Mouse (Mus musculus): ENCODE results near the gene Upf2. TPM values are rescaled to one million over a fixed set of nuclear protein-coding genes. Genes with fewer than 3 reads are reported as not detected.
"Not testable (repeated sequence)": the region's sequence is repeated elsewhere in the genome, so short reads cannot be mapped to it uniquely, and the experiment has no call there.

Gene Upf2
- polyA plus RNA-seq, 1 experiment, result 5.6 TPM

- Histone ChIP-seq H3K27me3 (ENCODE audit: control insufficient read depth, insufficient read depth, low read length) (no peaks in the 10 kb centered on the region), H3K36me3 (ENCODE audit: control insufficient read depth, insufficient read depth, low read length) (no peaks in the 10 kb centered on the region), H3K27ac (ENCODE audit: control insufficient read depth, insufficient read depth, low read length) (no peak overlapping the region), H3K4me1 (replicated peaks; ENCODE audit: control insufficient read depth, insufficient read depth, low read length) (peaks cover 7% of the 10 kb centered on the region), H3K4me3 (ENCODE audit: control insufficient read depth, insufficient read depth, low read length) (no peak overlapping the region)
- DNase-seq, result no peak
- WGBS, result 68% methylated on average over 4 of the region's 4 CpGs
- no peak for TF ChIP-seq CTCF (IDR thresholded peaks at IDR 0.05; ENCODE audit: borderline replicate concordance, control insufficient read depth, extremely low read depth, insufficient read depth, low read length, poor library complexity)
Measured at GRCm38 (mm10) chr2:5943071-5943470, 8.2 kb upstream of the Upf2 start.

GRCm38 (mm10) chr2:5945629-5946028 is 5.6 kb upstream of the Upf2 start:
- H3K36me3 ChIP-seq (ENCODE audit: control insufficient read depth, insufficient read depth, low read length), result no peaks in the 10 kb centered on the region
- no peak for TF ChIP-seq POLR2A (IDR thresholded peaks at IDR 0.05; ENCODE audit: control insufficient read depth, extremely low read depth, insufficient read depth, low read length, poor library complexity)
- TF ChIP-seq CTCF (IDR thresholded peaks at IDR 0.05; ENCODE audit: borderline replicate concordance, control insufficient read depth, extremely low read depth, insufficient read depth, low read length, poor library complexity), result no peak
- WGBS, result 96% methylated on average over 1 of the region's 1 CpGs

DNA sequence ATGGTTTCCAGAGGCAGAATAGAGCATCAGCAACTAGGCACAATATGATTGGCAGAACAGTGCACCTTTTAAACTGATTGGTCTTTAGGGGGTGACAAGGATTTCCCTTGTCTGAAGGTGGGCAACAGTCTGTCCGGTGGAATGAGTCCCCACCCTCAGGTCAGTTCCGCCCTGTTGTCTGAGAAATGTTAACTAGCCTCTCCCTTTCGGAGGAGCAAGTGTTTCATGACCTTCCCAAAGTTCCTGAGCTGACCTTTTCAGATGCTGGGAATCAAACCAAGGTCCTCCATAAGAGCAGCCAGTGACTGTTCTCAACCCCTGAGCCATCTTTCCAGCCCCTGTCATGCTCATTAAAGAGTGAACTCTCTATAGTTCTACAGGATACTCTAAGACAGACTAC is 4.4 kb upstream of the Upf2 start:
- WGBS, result 94% methylated on average over 3 of the region's 3 CpGs
- Histone ChIP-seq H3K4me3 (ENCODE audit: control insufficient read depth, insufficient read depth, low read length) (no peak overlapping the region), H3K4me1 (replicated peaks; ENCODE audit: control insufficient read depth, insufficient read depth, low read length) (peaks cover 9% of the 10 kb centered on the region), H3K36me3 (ENCODE audit: control insufficient read depth, insufficient read depth, low read length) (no peaks in the 10 kb centered on the region), H3K27me3 (ENCODE audit: control insufficient read depth, insufficient read depth, low read length) (no peaks in the 10 kb centered on the region), H3K27ac (ENCODE audit: control insufficient read depth, insufficient read depth, low read length) (no peak overlapping the region)
- DNase-seq, result no peak
- TF ChIP-seq POLR2A (IDR thresholded peaks at IDR 0.05; ENCODE audit: control insufficient read depth, extremely low read depth, insufficient read depth, low read length, poor library complexity), result no peak
- TF ChIP-seq CTCF (IDR thresholded peaks at IDR 0.05; ENCODE audit: borderline replicate concordance, control insufficient read depth, extremely low read depth, insufficient read depth, low read length, poor library complexity), result no peak

More at GRCm38 (mm10) chr2:5945629-5946028, 5.6 kb upstream of the Upf2 start:
- DNase-seq, result no peak
- Histone ChIP-seq H3K4me3 (ENCODE audit: control insufficient read depth, insufficient read depth, low read length) (no peak overlapping the region), H3K4me1 (replicated peaks; ENCODE audit: control insufficient read depth, insufficient read depth, low read length) (peaks cover 9% of the 10 kb centered on the region), H3K27ac (ENCODE audit: control insufficient read depth, insufficient read depth, low read length) (no peak overlapping the region), H3K27me3 (ENCODE audit: control insufficient read depth, insufficient read depth, low read length) (no peaks in the 10 kb centered on the region)

DNA sequence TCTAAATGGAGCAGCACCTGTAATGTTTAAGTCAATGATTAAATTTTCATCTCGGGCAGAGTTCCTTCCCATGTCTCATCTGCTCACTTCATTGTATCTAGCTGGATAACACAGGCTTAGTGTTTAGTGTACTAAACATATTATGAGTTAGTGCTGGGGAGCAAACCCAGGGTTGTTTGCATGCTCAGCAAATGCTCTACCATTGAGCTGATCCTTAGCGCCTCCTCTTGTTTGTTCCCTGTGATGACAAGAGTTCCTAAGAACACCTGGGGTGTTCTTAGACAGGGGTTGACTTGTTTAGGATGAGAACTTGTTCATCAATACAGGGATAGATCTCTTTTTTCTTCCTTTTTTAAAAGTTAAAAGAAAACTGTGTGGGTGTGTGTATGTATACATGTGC is 2.3 kb upstream of the Upf2 start:
- no peak for DNase-seq
- H3K36me3 ChIP-seq (ENCODE audit: control insufficient read depth, insufficient read depth, low read length), result no peaks in the 10 kb centered on the region
- 0 out of 2 replicates have a peak, but pooled peaks cover 4% of the 10 kb centered on the region for H3K4me1 ChIP-seq (replicated peaks; ENCODE audit: control insufficient read depth, insufficient read depth, low read length)
- 99% methylated on average over 2 of the region's 2 CpGs for WGBS
- H3K4me3 ChIP-seq (ENCODE audit: control insufficient read depth, insufficient read depth, low read length), result no peak overlapping the region
- TF ChIP-seq POLR2A (IDR thresholded peaks at IDR 0.05; ENCODE audit: control insufficient read depth, extremely low read depth, insufficient read depth, low read length, poor library complexity) (no peak), CTCF (IDR thresholded peaks at IDR 0.05; ENCODE audit: borderline replicate concordance, control insufficient read depth, extremely low read depth, insufficient read depth, low read length, poor library complexity) (no peak)
- no peaks in the 10 kb centered on the region for H3K27me3 ChIP-seq (ENCODE audit: control insufficient read depth, insufficient read depth, low read length)
- H3K27ac ChIP-seq (ENCODE audit: control insufficient read depth, insufficient read depth, low read length), result no peak overlapping the region

GRCm38 (mm10) chr2:5949821-5950220 is 1.4 kb upstream of the Upf2 start:
- not testable (repeated sequence) for DNase-seq; H3K4me3 ChIP-seq (ENCODE audit: control insufficient read depth, insufficient read depth, low read length)
- 97% methylated on average over 9 of the region's 9 CpGs for WGBS

DNA sequence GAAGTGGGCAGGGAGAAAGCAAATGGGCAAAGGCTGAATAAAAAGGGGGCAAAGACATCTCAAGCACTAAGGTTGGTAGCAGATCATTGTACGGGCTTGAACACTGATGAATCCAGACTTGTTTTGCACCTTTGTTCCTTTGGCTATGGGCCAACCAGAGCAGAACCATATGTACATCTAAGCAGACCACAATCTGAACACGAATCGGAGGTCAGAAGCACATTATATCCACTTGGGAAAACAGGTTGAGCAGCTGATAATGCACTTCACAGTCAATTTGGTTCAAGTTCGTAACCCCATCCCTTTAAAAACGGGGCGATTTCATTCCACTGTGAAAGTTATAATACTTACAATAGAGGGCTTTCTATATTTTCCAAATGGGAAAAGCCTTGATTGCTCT is 964 bp upstream of the Upf2 start:
- Histone ChIP-seq H3K27me3 (ENCODE audit: control insufficient read depth, insufficient read depth, low read length) (no peaks in the 10 kb centered on the region), H3K36me3 (ENCODE audit: control insufficient read depth, insufficient read depth, low read length) (no peaks in the 10 kb centered on the region), H3K27ac (ENCODE audit: control insufficient read depth, insufficient read depth, low read length) (no peak overlapping the region), H3K4me1 (replicated peaks; ENCODE audit: control insufficient read depth, insufficient read depth, low read length) (0 out of 2 replicates have a peak, but pooled peaks cover 4% of the 10 kb centered on the region), H3K4me3 (ENCODE audit: control insufficient read depth, insufficient read depth, low read length) (no peak overlapping the region; the same call in 1 of the 2 replicates)
- 3% methylated on average over 6 of the region's 6 CpGs for WGBS
- TF ChIP-seq POLR2A (IDR thresholded peaks at IDR 0.05; ENCODE audit: control insufficient read depth, extremely low read depth, insufficient read depth, low read length, poor library complexity) (no peak), CTCF (IDR thresholded peaks at IDR 0.05; ENCODE audit: borderline replicate concordance, control insufficient read depth, extremely low read depth, insufficient read depth, low read length, poor library complexity) (no peak)
- no peak for DNase-seq

More at GRCm38 (mm10) chr2:5949821-5950220, 1.4 kb upstream of the Upf2 start:
- H3K27ac ChIP-seq (ENCODE audit: control insufficient read depth, insufficient read depth, low read length); H3K27me3 ChIP-seq (ENCODE audit: control insufficient read depth, insufficient read depth, low read length); H3K4me1 ChIP-seq (replicated peaks; ENCODE audit: control insufficient read depth, insufficient read depth, low read length); H3K36me3 ChIP-seq (ENCODE audit: control insufficient read depth, insufficient read depth, low read length): not testable (repeated sequence)

DNA sequence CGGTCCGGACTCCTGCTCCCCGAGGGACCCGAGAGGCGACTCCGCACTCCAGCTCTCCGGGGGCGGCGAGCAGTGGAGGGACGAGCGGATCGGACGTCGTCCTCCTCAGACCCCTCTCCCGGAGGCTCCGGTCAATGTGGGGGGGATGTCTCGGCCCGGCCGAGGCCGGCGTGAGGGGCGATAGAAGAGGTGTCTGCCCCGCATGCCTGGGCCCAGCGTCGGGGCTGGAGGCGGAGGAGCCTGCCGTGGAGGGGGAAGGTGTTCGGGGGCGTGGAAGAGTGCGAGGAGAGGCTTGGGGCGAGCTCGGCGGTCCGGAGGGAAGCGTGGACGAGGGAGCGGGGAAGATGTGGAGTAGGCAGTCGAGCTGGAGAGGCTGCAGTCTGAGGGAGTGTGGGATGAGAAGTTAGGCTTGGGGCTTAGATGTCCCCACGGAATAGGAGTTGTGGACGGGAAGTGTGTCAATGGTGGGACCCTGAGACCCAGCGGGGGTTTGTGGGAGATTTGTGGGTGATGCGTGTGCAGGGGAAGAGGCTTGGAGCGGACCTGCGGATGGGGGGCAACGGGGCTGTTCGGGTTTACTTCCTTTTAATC is 447 bp downstream of the Upf2 start:
- no peak for DNase-seq
- Histone ChIP-seq H3K27ac (ENCODE audit: control insufficient read depth, insufficient read depth, low read length) (peak overlapping the region; percentile 34; the same call in 1 of the 2 replicates), H3K36me3 (ENCODE audit: control insufficient read depth, insufficient read depth, low read length) (no peaks in the 10 kb centered on the region), H3K4me3 (ENCODE audit: control insufficient read depth, insufficient read depth, low read length) (peak overlapping the region; percentile 83), H3K27me3 (ENCODE audit: control insufficient read depth, insufficient read depth, low read length) (no peaks in the 10 kb centered on the region), H3K4me1 (replicated peaks; ENCODE audit: control insufficient read depth, insufficient read depth, low read length) (0 out of 2 replicates have a peak, but pooled peaks cover 4% of the 10 kb centered on the region)
- TF ChIP-seq POLR2A (IDR thresholded peaks at IDR 0.05; ENCODE audit: control insufficient read depth, extremely low read depth, insufficient read depth, low read length, poor library complexity) (no peak), CTCF (IDR thresholded peaks at IDR 0.05; ENCODE audit: borderline replicate concordance, control insufficient read depth, extremely low read depth, insufficient read depth, low read length, poor library complexity) (no peak; the same call in 1 of the 2 replicates)
- WGBS, result 1% methylated on average over 46 of the region's 46 CpGs
